Mouse (Mus musculus) heart, adult 2 months (tissue): ENCODE results near the gene Prrt1.

Experiments
- EP300 ChIP-seq: fragments of 200-500 bp; IDR thresholded peaks from 2 replicates; pipeline ENCODE4 v1.6.1; 2011; ENCODE audit warnings: low read depth, low read length, control low read depth; ENCODE audit not compliant: insufficient read depth
- POLR2A ChIP-seq: fragments of 200-500 bp; IDR thresholded peaks from 2 replicates; pipeline ENCODE4 v1.6.1; 2011; ENCODE audit warnings: mild to moderate bottlenecking, low read depth, low read length, control low read depth; ENCODE audit not compliant: insufficient read depth

DNA sequence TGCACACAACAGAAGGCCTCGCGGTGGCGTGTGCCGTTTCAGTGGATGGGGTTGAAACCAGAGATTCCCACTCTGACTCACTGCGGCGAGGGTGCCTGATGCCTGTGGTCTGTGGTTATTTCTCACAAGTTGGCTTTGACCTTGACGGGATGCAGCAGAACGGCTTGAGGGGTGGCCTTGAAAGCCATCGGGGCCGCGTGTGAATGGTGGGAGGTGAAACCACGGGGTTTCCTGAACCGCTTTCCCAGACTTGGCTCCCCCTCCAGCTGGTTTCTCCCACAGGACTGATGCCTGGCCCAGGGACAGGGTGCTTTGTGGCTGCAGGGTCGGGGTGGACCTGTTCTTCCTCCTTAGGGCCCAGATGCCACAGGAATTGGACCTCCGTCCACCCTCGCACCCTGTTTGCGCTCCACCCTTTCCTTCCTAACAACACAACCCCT, 51.8 kb downstream of the Prrt1 start:
- no peak for TF ChIP-seq POLR2A
- TF ChIP-seq EP300, result no peak; the same call in 1 of the 2 replicates
